Mouse (Mus musculus) erythroblast, embryonic 14.5 days (primary cell): ENCODE measurements around the gene Srsf3.

Experiments
- GATA1 ChIP-seq: IDR thresholded peaks from 2 replicates; pipeline ENCODE4 v1.6.1; 2012; ENCODE audit warnings: low read length, inconsistent platforms, mixed read lengths
- TAL1 ChIP-seq: IDR thresholded peaks from 3 replicates; pipeline ENCODE4 v1.6.1; 2012; ENCODE audit warnings: low read length, inconsistent platforms, mixed read lengths

DNA sequence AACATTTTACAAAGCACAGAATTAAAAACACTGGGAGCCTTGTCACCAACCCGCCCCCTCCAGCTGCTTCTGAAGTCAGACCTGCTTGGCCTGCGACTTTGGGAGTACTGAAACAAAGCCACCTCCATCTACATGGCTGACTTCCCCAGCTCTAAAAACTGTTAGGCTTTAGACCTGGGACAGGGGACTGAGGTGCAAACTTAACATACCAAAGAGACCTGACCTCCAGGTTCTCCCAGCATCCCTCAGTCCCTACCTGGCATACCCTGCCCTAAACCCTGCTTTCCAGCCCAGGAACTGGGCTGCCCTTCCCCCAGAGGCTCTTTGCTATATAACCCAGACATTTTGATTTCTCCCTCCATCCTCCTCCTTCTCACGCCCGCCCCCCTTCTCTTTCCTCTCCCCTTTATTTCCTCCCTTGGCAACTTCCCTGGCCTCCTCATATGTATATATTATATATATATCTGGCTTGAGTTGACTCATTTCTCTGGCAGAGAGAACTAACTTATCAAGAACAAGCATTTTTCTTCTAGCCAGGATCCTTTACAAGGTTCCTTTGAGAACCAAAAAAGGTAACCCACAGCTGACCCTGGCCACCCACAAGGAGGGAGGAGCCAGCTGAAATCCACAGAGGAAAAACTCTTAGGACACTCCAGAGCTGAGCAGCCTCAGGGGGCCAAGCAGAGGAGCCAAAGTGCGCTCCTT is 5.6 kb upstream of the Srsf3 start:
- TF ChIP-seq GATA1 (no peak), TAL1 (no peak)
